Mouse (Mus musculus) lung, postnatal 0 days (tissue): ENCODE data around the gene Dnajb2.

Experiments
- CTCF ChIP-seq: IDR thresholded peaks from 2 replicates; pipeline ENCODE4 v1.5.1; 2016; ENCODE audit warnings: antibody characterized with exemption, mild to moderate bottlenecking
- EP300 ChIP-seq: IDR thresholded peaks from 2 replicates; pipeline ENCODE4 v1.6.1; 2016; ENCODE audit warnings: antibody characterized with exemption, mild to moderate bottlenecking, control low read depth

DNA sequence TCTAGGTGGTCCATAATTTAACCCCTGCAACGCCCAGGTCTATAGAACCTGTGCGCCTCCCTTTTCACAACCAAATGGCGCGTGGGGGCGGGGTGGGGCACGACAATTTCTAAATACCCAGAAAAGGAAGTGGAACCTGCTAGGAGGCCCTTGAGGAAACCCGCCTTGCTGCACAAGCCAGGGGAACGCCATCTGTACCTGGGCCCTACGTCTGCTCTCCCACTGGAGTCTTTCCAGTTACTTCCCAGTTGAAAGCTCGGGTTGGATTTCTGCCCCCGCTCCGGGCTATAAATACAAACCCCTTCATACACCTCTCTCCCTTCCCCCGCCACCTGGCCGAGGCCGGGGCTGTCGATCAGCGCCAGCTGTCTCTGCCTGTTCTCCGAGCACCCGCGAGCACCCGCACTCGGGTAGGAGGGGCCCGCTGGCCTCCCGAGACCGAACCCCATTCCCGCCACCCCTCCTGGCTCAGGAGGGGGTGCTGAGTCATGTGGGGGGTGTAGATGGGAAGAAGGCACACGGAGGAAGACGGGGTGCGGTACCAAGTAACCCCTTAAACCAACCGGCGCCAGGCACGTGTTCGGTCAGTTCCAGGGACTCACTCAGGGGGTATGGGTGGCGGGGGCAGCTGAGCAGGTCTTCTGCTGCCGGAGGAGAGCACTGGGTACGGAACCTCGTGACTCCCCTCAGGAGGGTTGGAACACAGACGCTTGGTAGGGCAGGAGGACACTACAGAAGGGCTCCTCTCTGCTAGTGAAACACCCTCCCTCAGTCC is 17.8 kb upstream of the Dnajb2 start:
- TF ChIP-seq CTCF (no peak), EP300 (no peak)
